Mouse (Mus musculus) intestine, embryonic 15.5 days (tissue): Measurements from ENCODE around the gene Vmn1r79. TPM values are rescaled to one million over a fixed set of nuclear protein-coding genes. Genes with fewer than 3 reads are reported as not detected.
"Not testable (repeated sequence)": the region's sequence is repeated elsewhere in the genome, so short reads cannot be mapped to it uniquely, and the experiment has no call there.

ENCODE experiments used
- ATAC-seq: fragments of 200-750 bp; cut with Nextera tagmentation; 2 replicates; pipeline ENCODE4 v1.8.0; 2017; ENCODE audit warnings: moderate TSS enrichment, moderate library complexity
- H3K27ac ChIP-seq: fragments of 300-500 bp; sonication (generic); 2 replicates; pipeline ENCODE4 v1.5.1; 2015; ENCODE audit warnings: mild to moderate bottlenecking, inconsistent platforms
- H3K27me3 ChIP-seq: fragments of 300-500 bp; sonication (generic); replicated peaks from 2 replicates; pipeline ENCODE4 v1.6.1; 2015; ENCODE audit warnings: inconsistent platforms
- H3K36me3 ChIP-seq: fragments of 300-500 bp; sonication (generic); 2 replicates; pipeline ENCODE4 v1.6.1; 2015; ENCODE audit warnings: inconsistent platforms
- H3K4me1 ChIP-seq: fragments of 300-500 bp; sonication (generic); replicated peaks from 2 replicates; pipeline ENCODE4 v1.6.1; 2015; ENCODE audit warnings: inconsistent platforms
- H3K4me2 ChIP-seq: fragments of 300-500 bp; sonication (generic); replicated peaks from 2 replicates; pipeline ENCODE4 v1.6.1; 2015; ENCODE audit warnings: mild to moderate bottlenecking, inconsistent platforms
- H3K4me3 ChIP-seq: fragments of 300-500 bp; sonication (generic); replicated peaks from 2 replicates; pipeline ENCODE4 v1.5.1; 2015; ENCODE audit warnings: inconsistent platforms
- H3K9ac ChIP-seq: fragments of 300-500 bp; sonication (generic); 2 replicates; pipeline ENCODE4 v1.6.1; 2015; ENCODE audit warnings: inconsistent platforms
- H3K9me3 ChIP-seq: fragments of 300-500 bp; sonication (generic); 2 replicates; pipeline ENCODE4 v1.6.1; 2016; ENCODE audit warnings: inconsistent platforms
- WGBS: fragments of 180-500 bp; shearing (Covaris S2); methylation state at CpG from one replicate; pipeline ENCODE4 v1.1.7; 2015; 5-methylcytosine and 5-hydroxymethylcytosine counted together
- polyA plus RNA-seq: library from polyadenylated mRNA; unstranded; fragments of >200 nt; fragmentation: Nextera tagmentation; extraction: Ambion mirVana; gene quantifications from 2 replicates; pipeline ENCODE4 v1.2.1, GENCODE M21; 2015

Gene Vmn1r79
- not detected in 2 replicates for polyA plus RNA-seq

DNA sequence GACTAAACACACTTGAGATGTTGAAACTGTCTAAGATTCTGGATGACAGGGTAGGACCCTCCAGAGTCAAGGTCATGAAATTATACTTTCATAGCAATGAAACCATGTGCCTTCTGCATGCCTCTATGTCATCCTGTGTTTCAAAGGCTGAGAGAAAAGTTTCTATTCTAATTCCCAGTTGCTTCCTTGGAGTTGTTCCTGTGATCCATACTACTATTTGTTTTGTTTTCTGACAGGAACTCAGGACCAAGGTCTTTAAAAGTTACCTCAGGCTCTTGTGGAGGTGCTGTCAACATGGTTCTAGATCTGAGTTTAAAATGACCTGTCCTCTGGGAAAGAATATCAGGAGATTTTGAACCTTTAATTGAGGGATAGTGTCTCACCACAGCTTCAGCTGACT, at the start of gene Vmn1r79:
Vmn1r79 (plus strand) TSS at position 301 of the 400 bp plus-strand sequence.
- not testable (repeated sequence) for ATAC-seq, H3K36me3 ChIP-seq, H3K4me2 ChIP-seq, H3K9me3 ChIP-seq, H3K9ac ChIP-seq, H3K27ac ChIP-seq, H3K4me1 ChIP-seq, H3K27me3 ChIP-seq, H3K4me3 ChIP-seq

DNA sequence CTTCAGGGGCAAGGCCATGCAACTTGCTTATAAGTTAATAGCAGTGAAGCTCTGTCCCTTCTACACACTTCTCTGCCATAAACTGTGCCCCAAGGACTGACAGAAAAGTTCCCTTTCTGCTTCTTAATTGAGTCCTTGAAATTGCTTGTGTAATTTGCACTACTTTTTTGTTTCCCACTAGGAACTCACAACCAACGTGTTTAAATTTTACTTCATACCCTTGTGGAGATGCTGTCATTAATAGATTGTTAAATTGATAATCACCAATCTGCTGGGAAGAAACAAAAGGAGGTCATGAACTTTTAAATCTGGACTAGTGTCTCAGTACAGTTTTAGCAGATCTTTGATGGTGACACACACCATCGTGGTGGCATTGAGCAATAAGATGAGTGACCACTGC, 21.1 kb upstream of the Vmn1r79 start, which contains the start of gene Vmn1r78:
Vmn1r78 (plus strand) TSS at position 301 of the 400 bp plus-strand sequence.
- Histone ChIP-seq H3K9me3 (no peaks in the 10 kb centered on the region; the same call in 1 of the 2 replicates), H3K4me3 (no peak within 1 kb of the TSS), H3K36me3 (no peaks in the 10 kb centered on the region), H3K27ac (no peak within 1 kb of the TSS), H3K9ac (no peak within 1 kb of the TSS), H3K4me1 (no peaks in the 10 kb centered on the region), H3K4me2 (no peak within 1 kb of the TSS), H3K27me3 (no peaks in the 10 kb centered on the region)
- no peak for ATAC-seq
- 59% methylated on average over 2 of the region's 2 CpGs for WGBS

DNA sequence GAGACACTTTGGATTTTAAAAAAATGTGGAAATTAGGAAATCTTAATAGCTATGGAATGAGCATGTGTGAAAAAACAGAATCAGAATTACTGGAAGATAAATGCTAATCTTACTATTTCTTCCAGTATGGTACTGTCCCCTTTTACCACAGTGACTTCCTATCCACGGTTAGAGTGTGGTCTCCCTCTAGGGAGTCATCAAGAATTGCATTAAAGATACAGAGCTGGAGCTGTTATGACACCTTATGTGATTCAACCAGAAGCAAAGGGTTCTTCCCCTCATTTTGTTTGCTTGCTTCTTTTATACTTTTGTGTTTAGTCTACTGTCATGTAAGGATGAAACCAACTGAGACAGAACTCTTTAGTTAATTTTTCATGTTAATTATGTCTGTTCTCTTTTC, 14.6 kb upstream of the Vmn1r79 start:
- not testable (repeated sequence) for H3K4me1 ChIP-seq, ATAC-seq, H3K9me3 ChIP-seq, H3K27ac ChIP-seq, H3K9ac ChIP-seq, H3K36me3 ChIP-seq, H3K27me3 ChIP-seq, H3K4me2 ChIP-seq, H3K4me3 ChIP-seq
- 35% methylated on average over 1 of the region's 1 CpGs for WGBS

DNA sequence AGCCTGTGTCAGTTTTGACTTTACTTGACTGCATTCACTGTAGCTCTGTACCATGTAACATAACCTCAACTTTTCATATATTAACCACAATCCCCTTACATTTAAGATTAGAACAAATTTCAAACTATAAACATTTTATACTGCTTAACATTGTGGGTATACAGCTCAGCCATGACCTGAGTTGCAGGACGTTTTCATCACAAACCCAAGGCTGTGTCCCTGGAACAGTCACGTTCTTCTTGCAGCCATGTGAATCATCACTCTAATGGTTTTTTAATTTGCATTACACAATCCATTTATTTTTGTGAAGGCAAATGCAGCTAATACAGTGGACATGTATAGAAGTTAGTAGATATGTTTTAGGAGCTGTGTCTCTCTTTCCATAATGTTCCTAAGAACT, 1.8 kb downstream of the Vmn1r79 start:
- WGBS = 51% methylated on average over 2 of the region's 2 CpGs
- H3K36me3 ChIP-seq, H3K27ac ChIP-seq, H3K4me2 ChIP-seq, H3K27me3 ChIP-seq, H3K9ac ChIP-seq, H3K4me1 ChIP-seq, H3K9me3 ChIP-seq, H3K4me3 ChIP-seq, ATAC-seq: not testable (repeated sequence)

DNA sequence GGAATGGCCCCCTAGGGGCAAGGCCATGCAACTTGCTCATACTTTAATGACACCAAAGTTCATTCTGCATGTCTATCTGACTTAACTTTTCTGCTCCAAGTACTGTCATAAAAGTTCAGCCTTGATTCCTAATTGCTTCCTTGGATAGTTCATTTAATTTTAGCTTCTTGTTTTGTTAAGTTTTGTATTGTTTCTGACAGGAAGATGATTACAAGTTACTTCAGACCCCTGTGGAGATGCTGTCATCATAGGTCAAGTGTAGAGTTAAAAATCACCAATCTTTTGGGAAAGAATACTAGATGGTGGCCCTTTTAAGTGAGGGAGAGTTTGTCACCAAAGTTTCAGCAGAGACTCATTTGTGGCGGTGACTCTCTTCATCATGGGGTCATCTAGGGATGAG, 17.9 kb downstream of the Vmn1r79 start, which contains the start of gene Vmn1r80:
Vmn1r80 (plus strand) TSS at position 301 of the 400 bp plus-strand sequence.
- Histone ChIP-seq H3K27ac (no peak within 1 kb of the TSS), H3K27me3 (no peaks in the 10 kb centered on the region), H3K36me3 (no peaks in the 10 kb centered on the region), H3K4me1 (no peaks in the 10 kb centered on the region), H3K9ac (no peak within 1 kb of the TSS), H3K9me3 (no peaks in the 10 kb centered on the region), H3K4me3 (no peak within 1 kb of the TSS), H3K4me2 (no peak within 1 kb of the TSS)
- 87% methylated on average over 1 of the region's 1 CpGs for WGBS
- ATAC-seq = no peak

DNA sequence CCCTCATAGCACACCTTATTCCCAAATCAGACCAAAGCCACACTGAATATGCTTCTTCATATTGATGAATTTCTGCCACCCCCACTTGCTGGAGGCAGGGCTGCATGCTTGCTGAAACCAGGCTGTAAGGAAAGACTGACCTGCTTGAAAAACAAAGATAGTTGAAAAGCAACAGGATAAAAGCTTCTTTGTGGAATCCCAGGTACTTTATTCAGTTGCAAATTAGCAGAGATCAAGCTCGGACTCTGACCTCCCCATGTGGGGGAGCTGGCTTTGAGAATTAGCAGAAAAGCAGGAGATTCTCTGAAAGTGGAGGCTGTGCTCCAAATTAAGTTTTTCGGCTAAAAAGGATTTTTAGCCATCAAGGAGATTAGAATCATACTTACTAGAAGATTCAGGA, 33.1 kb downstream of the Vmn1r79 start:
- no peaks in the 10 kb centered on the region for H3K4me1 ChIP-seq
- no peak overlapping the region for H3K4me2 ChIP-seq
- H3K27me3 ChIP-seq = no peaks in the 10 kb centered on the region
- no peaks in the 10 kb centered on the region for H3K36me3 ChIP-seq
- H3K9me3 ChIP-seq = no peaks in the 10 kb centered on the region
- no peak overlapping the region for H3K9ac ChIP-seq
- 70% methylated on average over 2 of the region's 2 CpGs for WGBS
- no peak for ATAC-seq
- no peak overlapping the region for H3K27ac ChIP-seq
- no peak overlapping the region for H3K4me3 ChIP-seq

Other genes with a start within 250 kb of the Vmn1r79 start
- not detected in 2 replicates for gene Vmn1r76, start 233.1 kb upstream of the Vmn1r79 start, polyA plus RNA-seq
- gene Vmn1r77, start 134.5 kb upstream of the Vmn1r79 start, polyA plus RNA-seq = not detected in 2 replicates
- not detected in 2 replicates for gene Vmn1r78, start 21.0 kb upstream of the Vmn1r79 start, polyA plus RNA-seq
- not detected in 2 replicates for gene Vmn1r80, start 18.0 kb downstream of the Vmn1r79 start, polyA plus RNA-seq
- not detected in 2 replicates for gene Vmn1r81, start 97.0 kb downstream of the Vmn1r79 start, polyA plus RNA-seq
- not detected in 2 replicates for gene Vmn1r82, start 129.2 kb downstream of the Vmn1r79 start, polyA plus RNA-seq
- 0.05 TPM in 1 of 2 replicates, not detected in the other for gene Vmn1r83, start 158.2 kb downstream of the Vmn1r79 start, polyA plus RNA-seq
- gene Vmn1r84, start 198.0 kb downstream of the Vmn1r79 start, polyA plus RNA-seq = not detected in 2 replicates